Mouse (Mus musculus) forebrain, embryonic 16.5 days (tissue): ENCODE results near the gene Nipbl. TPM values are rescaled to one million over a fixed set of nuclear protein-coding genes. Genes with fewer than 3 reads are reported as not detected.

Experiments
- ATAC-seq: fragments of 200-750 bp; cut with Nextera tagmentation; 2 replicates; pipeline ENCODE4 v1.8.0; 2017; ENCODE audit warnings: mild to moderate bottlenecking, moderate library complexity
- H3K27ac ChIP-seq: fragments of 300-500 bp; sonication (generic); 2 replicates; pipeline ENCODE4 v1.5.1; 2014; ENCODE audit warnings: low read length, control low read depth
- H3K27me3 ChIP-seq: fragments of 300-500 bp; sonication (generic); replicated peaks from 2 replicates; pipeline ENCODE4 v1.6.1; 2014; ENCODE audit warnings: low read length; ENCODE audit not compliant: control insufficient read depth, insufficient read depth
- H3K36me3 ChIP-seq: fragments of 300-500 bp; sonication (generic); 2 replicates; pipeline ENCODE4 v1.6.1; 2014; ENCODE audit not compliant: control insufficient read depth, insufficient read depth
- H3K4me1 ChIP-seq: fragments of 300-500 bp; sonication (generic); replicated peaks from 2 replicates; pipeline ENCODE4 v1.6.1; 2014; ENCODE audit warnings: low read length; ENCODE audit not compliant: control insufficient read depth, insufficient read depth
- H3K4me2 ChIP-seq: fragments of 300-500 bp; sonication (generic); 2 replicates; pipeline ENCODE4 v1.6.1; 2014; ENCODE audit warnings: mild to moderate bottlenecking, low read length, control low read depth
- H3K4me3 ChIP-seq: fragments of 300-500 bp; sonication (generic); replicated peaks from 2 replicates; pipeline ENCODE4 v1.5.1; 2014; ENCODE audit warnings: mild to moderate bottlenecking, low read length, control low read depth
- H3K9ac ChIP-seq: fragments of 300-500 bp; sonication (generic); replicated peaks from 2 replicates; pipeline ENCODE4 v1.6.1; 2014; ENCODE audit warnings: low read depth, low read length, control low read depth
- H3K9me3 ChIP-seq: fragments of 300-500 bp; sonication (generic); 2 replicates; pipeline ENCODE4 v1.6.1; 2016; ENCODE audit warnings: low read length; ENCODE audit not compliant: control insufficient read depth
- WGBS: fragments of 180-500 bp; shearing (Covaris S2); extraction: QIAGEN DNeasy Blood & Tissue Kit; methylation state at CpG from one replicate; pipeline ENCODE4 v1.1.7; 2014; 5-methylcytosine and 5-hydroxymethylcytosine counted together
- polyA plus RNA-seq: library from polyadenylated mRNA; unstranded; fragments of >200 nt; fragmentation: Nextera tagmentation; extraction: Ambion mirVana; gene quantifications from 2 replicates; pipeline ENCODE4 v1.2.1, GENCODE M21; 2015

The Nipbl gene
- polyA plus RNA-seq, 1 experiment from 2014 or later: 18.1 TPM

- H3K4me2 ChIP-seq: no peak overlapping the region
- no peaks in the 10 kb centered on the region for H3K9me3 ChIP-seq
- no peak overlapping the region for H3K4me3 ChIP-seq
- H3K4me1 ChIP-seq: no peaks in the 10 kb centered on the region
- H3K9ac ChIP-seq: no peak overlapping the region
- 93% methylated on average over 2 of the region's 2 CpGs for WGBS
- H3K27ac ChIP-seq: no peak overlapping the region
- no peaks in the 10 kb centered on the region for H3K27me3 ChIP-seq
- no peak for ATAC-seq
- no peaks in the 10 kb centered on the region for H3K36me3 ChIP-seq
These were observed 10.9 kb downstream of the Nipbl start for GRCm38 (mm10) chr15:8433239-8433947.

GRCm38 (mm10) chr15:8432534-8432933, 11.7 kb downstream of the Nipbl start:
- no peak overlapping the region for H3K4me3 ChIP-seq
- H3K36me3 ChIP-seq: no peaks in the 10 kb centered on the region
- ATAC-seq: no peak
- no peaks in the 10 kb centered on the region for H3K9me3 ChIP-seq
- H3K9ac ChIP-seq: no peak overlapping the region
- no peaks in the 10 kb centered on the region for H3K4me1 ChIP-seq
- no peaks in the 10 kb centered on the region for H3K27me3 ChIP-seq
- H3K4me2 ChIP-seq: no peak overlapping the region
- no peak overlapping the region for H3K27ac ChIP-seq
- 97% methylated on average over 2 of the region's 2 CpGs for WGBS

GRCm38 (mm10) chr15:8429502-8429901, 14.8 kb downstream of the Nipbl start:
- H3K9ac ChIP-seq: no peak overlapping the region
- no peaks in the 10 kb centered on the region for H3K4me1 ChIP-seq
- WGBS: 89% methylated on average over 5 of the region's 5 CpGs
- no peak overlapping the region for H3K27ac ChIP-seq
- no peaks in the 10 kb centered on the region for H3K9me3 ChIP-seq
- no peak for ATAC-seq
- H3K27me3 ChIP-seq: no peaks in the 10 kb centered on the region
- H3K4me3 ChIP-seq: no peak overlapping the region
- H3K36me3 ChIP-seq: no peaks in the 10 kb centered on the region
- H3K4me2 ChIP-seq: no peak overlapping the region

- ATAC-seq: no peak
- Histone ChIP-seq H3K4me1 (0 out of 2 replicates have a peak, but pooled peaks cover 2% of the 10 kb centered on the region), H3K36me3 (no peaks in the 10 kb centered on the region), H3K4me3 (no peak overlapping the region), H3K27me3 (no peaks in the 10 kb centered on the region), H3K9me3 (no peaks in the 10 kb centered on the region), H3K4me2 (no peak overlapping the region), H3K9ac (no peak overlapping the region), H3K27ac (no peak overlapping the region)
- 18% methylated on average over 6 of the region's 6 CpGs for WGBS
These were observed 23.4 kb downstream of the Nipbl start for GRCm38 (mm10) chr15:8420909-8421308.

- Histone ChIP-seq H3K27ac (no peak overlapping the region), H3K4me1 (0 out of 2 replicates have a peak, but pooled peaks cover 2% of the 10 kb centered on the region), H3K4me3 (no peak overlapping the region), H3K4me2 (no peak overlapping the region), H3K9me3 (no peaks in the 10 kb centered on the region), H3K9ac (no peak overlapping the region), H3K27me3 (no peaks in the 10 kb centered on the region), H3K36me3 (no peaks in the 10 kb centered on the region)
- ATAC-seq: no peak
- 82% methylated on average over 4 of the region's 4 CpGs for WGBS
These were observed 27.6 kb downstream of the Nipbl start for GRCm38 (mm10) chr15:8416500-8417138.

- Histone ChIP-seq H3K4me3 (no peak overlapping the region), H3K4me2 (no peak overlapping the region), H3K9me3 (no peaks in the 10 kb centered on the region), H3K9ac (no peak overlapping the region), H3K27ac (no peak overlapping the region), H3K27me3 (no peaks in the 10 kb centered on the region), H3K4me1 (no peaks in the 10 kb centered on the region), H3K36me3 (no peaks in the 10 kb centered on the region)
- WGBS: 89% methylated on average over 3 of the region's 3 CpGs
- ATAC-seq: no peak
These were observed 30.9 kb downstream of the Nipbl start for GRCm38 (mm10) chr15:8413356-8413755.

GRCm38 (mm10) chr15:8411873-8412272, 32.4 kb downstream of the Nipbl start:
- no peaks in the 10 kb centered on the region for H3K4me1 ChIP-seq
- H3K9ac ChIP-seq: no peak overlapping the region
- no peak overlapping the region for H3K4me3 ChIP-seq
- no peaks in the 10 kb centered on the region for H3K36me3 ChIP-seq
- WGBS: 97% methylated on average over 1 of the region's 1 CpGs
- H3K27me3 ChIP-seq: no peaks in the 10 kb centered on the region
- H3K27ac ChIP-seq: no peak overlapping the region
- no peaks in the 10 kb centered on the region for H3K9me3 ChIP-seq
- H3K4me2 ChIP-seq: no peak overlapping the region
- no peak for ATAC-seq

- no peak overlapping the region for H3K4me3 ChIP-seq
- no peak overlapping the region for H3K4me2 ChIP-seq
- H3K27me3 ChIP-seq: no peaks in the 10 kb centered on the region
- H3K9me3 ChIP-seq: no peaks in the 10 kb centered on the region
- H3K4me1 ChIP-seq: no peaks in the 10 kb centered on the region
- no peak for ATAC-seq
- H3K36me3 ChIP-seq: no peaks in the 10 kb centered on the region
- WGBS: 95% methylated on average over 1 of the region's 1 CpGs
- H3K9ac ChIP-seq: no peak overlapping the region
- H3K27ac ChIP-seq: no peak overlapping the region
These were observed 33.0 kb downstream of the Nipbl start for GRCm38 (mm10) chr15:8411168-8411837.

- ATAC-seq: no peak
- Histone ChIP-seq H3K9me3 (no peaks in the 10 kb centered on the region), H3K4me2 (no peak overlapping the region), H3K4me1 (no peaks in the 10 kb centered on the region), H3K27me3 (no peaks in the 10 kb centered on the region), H3K27ac (no peak overlapping the region), H3K4me3 (no peak overlapping the region), H3K36me3 (no peaks in the 10 kb centered on the region), H3K9ac (no peak overlapping the region)
- WGBS: 86% methylated on average over 2 of the region's 2 CpGs
These were observed 37.2 kb downstream of the Nipbl start for GRCm38 (mm10) chr15:8407082-8407481.
